Mouse (Mus musculus) limb, embryonic 14.5 days (tissue): ENCODE results near the gene Igfn1. TPM values are rescaled to one million over a fixed set of nuclear protein-coding genes. Genes with fewer than 3 reads are reported as not detected.
A peak's percentile ranks its signal among the peaks of the same experiment; 100 is the strongest.

Experiments
- ATAC-seq: fragments of 200-750 bp; cut with Nextera tagmentation; 2 replicates; pipeline ENCODE4 v1.8.0; 2017; ENCODE audit warnings: low read depth, moderate number of reproducible peaks, moderate TSS enrichment; ENCODE audit not compliant: low FRiP score
- DNase-seq: peaks from one replicate; pipeline ENCODE4 v3.0.0-alpha.2; 2015; ENCODE audit warnings: low spot score
- H3K27ac ChIP-seq: fragments of 300-500 bp; sonication (generic); replicated peaks from 2 replicates; pipeline ENCODE4 v1.5.1; 2014; ENCODE audit warnings: low read depth, mild to moderate bottlenecking, low read length, moderate library complexity, mixed read lengths
- H3K27me3 ChIP-seq: fragments of 300-500 bp; sonication (generic); 2 replicates; pipeline ENCODE4 v1.6.1; 2014; ENCODE audit warnings: low read length, mixed read lengths; ENCODE audit not compliant: control insufficient read depth, insufficient read depth
- H3K36me3 ChIP-seq: fragments of 300-500 bp; sonication (generic); 2 replicates; pipeline ENCODE4 v1.6.1; 2014; ENCODE audit warnings: mild to moderate bottlenecking, low read length, moderate library complexity, mixed read lengths; ENCODE audit not compliant: control insufficient read depth, insufficient read depth
- H3K4me1 ChIP-seq: fragments of 300-500 bp; sonication (generic); 2 replicates; pipeline ENCODE4 v1.6.1; 2014; ENCODE audit warnings: antibody characterized with exemption, low read length, mixed read lengths; ENCODE audit not compliant: control insufficient read depth, insufficient read depth
- H3K4me2 ChIP-seq: fragments of 300-500 bp; sonication (generic); replicated peaks from 2 replicates; pipeline ENCODE4 v1.6.1; 2014; ENCODE audit warnings: low read depth, mild to moderate bottlenecking, low read length, moderate library complexity; ENCODE audit not compliant: severe bottlenecking
- H3K4me3 ChIP-seq: fragments of 300-500 bp; sonication (generic); replicated peaks from 2 replicates; pipeline ENCODE4 v1.5.1; 2014; ENCODE audit warnings: low read length
- H3K9ac ChIP-seq: fragments of 300-500 bp; sonication (generic); 2 replicates; pipeline ENCODE4 v1.6.1; 2014; ENCODE audit warnings: mild to moderate bottlenecking, low read depth, low read length, moderate library complexity; ENCODE audit not compliant: severe bottlenecking
- H3K9me3 ChIP-seq: fragments of 300-500 bp; sonication (generic); 2 replicates; pipeline ENCODE4 v1.6.1; 2016; ENCODE audit warnings: low read length; ENCODE audit not compliant: control insufficient read depth
- POLR2A ChIP-seq: fragments of 200-500 bp; IDR thresholded peaks from 2 replicates; pipeline ENCODE4 v1.8.0; 2012; ENCODE audit warnings: inconsistent platforms, mild to moderate bottlenecking, moderate library complexity, borderline replicate concordance; ENCODE audit not compliant: insufficient read depth, insufficient read length; ENCODE audit errors: extremely low read depth
- WGBS: fragments of 180-500 bp; shearing (Covaris S2); extraction: QIAGEN DNeasy Blood & Tissue Kit; methylation state at CpG from one replicate; pipeline ENCODE4 v1.1.7; 2014; 5-methylcytosine and 5-hydroxymethylcytosine counted together
- polyA plus RNA-seq, 2 experiments: library from polyadenylated mRNA; depleted of rRNA in 1 of 2; stranded (reverse) in 1 of 2; unstranded in 1 of 2; fragments of >200 nt; fragmentation: Nextera tagmentation in 1 of 2; extraction: Ambion mirVana in 1 of 2; gene quantifications; 2 replicates each; pipeline versions ENCODE4 v1.2.1 to v1.2.3; 2012 to 2014

The Igfn1 gene
- polyA plus RNA-seq (2012; rRNA removed): 0.69 and 0.74 TPM in 2 replicates
- 0.14 and 0.28 TPM in 2 replicates for polyA plus RNA-seq (2014; fragmentation: Nextera tagmentation; extraction: Ambion mirVana)

DNA sequence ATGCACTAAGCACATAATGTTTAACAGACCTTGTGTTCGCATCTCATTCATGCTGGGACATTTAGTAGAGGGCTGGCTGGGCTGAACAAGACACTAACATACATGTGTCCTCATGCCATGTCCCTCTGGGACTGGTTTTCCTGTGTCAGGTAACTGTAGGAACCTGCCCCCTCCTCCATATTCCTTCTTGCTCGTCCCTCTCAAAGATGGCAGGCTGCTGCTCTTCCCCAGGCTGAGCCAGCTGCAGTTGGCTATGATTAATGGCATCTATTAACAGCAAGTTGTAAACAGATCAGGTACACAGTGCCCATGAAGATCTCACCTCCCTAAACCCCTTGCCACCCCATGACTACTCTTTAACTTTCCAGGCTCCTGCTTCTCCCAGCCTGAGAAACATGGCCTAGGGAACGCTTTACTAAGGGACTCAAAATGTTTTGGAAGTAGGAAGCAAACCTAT is at the start of gene Igfn1:
Igfn1 (minus strand) TSS at position 51 of the 457 bp plus-strand sequence.
- Histone ChIP-seq H3K4me1 (peaks cover 4% of the 10 kb centered on the region; the same call in 1 of the 2 replicates), H3K4me3 (no peak within 1 kb of the TSS), H3K4me2 (peak within 1 kb of the TSS; percentile 61; the same call in 1 of the 2 replicates), H3K27ac (no peak within 1 kb of the TSS), H3K9me3 (no peaks in the 10 kb centered on the region), H3K36me3 (no peaks in the 10 kb centered on the region), H3K9ac (no peak within 1 kb of the TSS), H3K27me3 (0 out of 2 replicates have a peak, but pooled peaks cover 4% of the 10 kb centered on the region)
- 63% methylated on average over 3 of the region's 3 CpGs for WGBS
- no peak for TF ChIP-seq POLR2A
- DNase-seq: no peak
- no peak for ATAC-seq

DNA sequence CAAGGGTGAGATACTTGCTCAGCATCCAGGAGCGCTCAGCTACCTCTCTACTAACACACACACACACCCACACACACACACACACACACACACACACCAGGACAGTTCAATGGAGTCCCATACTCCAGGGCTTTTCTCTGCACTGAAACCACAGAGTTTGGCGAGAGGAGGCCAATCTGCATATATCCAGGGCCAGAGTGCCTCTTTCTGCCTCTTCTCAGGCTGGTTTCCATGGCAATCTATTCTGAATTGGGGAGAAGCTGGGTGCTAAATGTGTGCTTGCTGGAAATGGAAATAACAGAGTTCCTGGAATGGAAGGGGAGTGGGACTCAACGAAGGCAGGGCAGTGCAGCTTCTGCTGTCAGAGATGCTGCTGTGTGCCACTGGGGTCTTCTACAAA is 49.6 kb upstream of the Igfn1 start:
- Histone ChIP-seq H3K9ac (no peak overlapping the region), H3K27ac (no peak overlapping the region), H3K4me2 (no peak overlapping the region), H3K4me3 (no peak overlapping the region), H3K9me3 (no peaks in the 10 kb centered on the region), H3K4me1 (peaks cover 1% of the 10 kb centered on the region; the same call in 1 of the 2 replicates), H3K36me3 (no peaks in the 10 kb centered on the region), H3K27me3 (peaks cover 10% of the 10 kb centered on the region)
- 76% methylated on average over 3 of the region's 3 CpGs for WGBS
- no peak for TF ChIP-seq POLR2A
- DNase-seq: no peak
- ATAC-seq: no peak

DNA sequence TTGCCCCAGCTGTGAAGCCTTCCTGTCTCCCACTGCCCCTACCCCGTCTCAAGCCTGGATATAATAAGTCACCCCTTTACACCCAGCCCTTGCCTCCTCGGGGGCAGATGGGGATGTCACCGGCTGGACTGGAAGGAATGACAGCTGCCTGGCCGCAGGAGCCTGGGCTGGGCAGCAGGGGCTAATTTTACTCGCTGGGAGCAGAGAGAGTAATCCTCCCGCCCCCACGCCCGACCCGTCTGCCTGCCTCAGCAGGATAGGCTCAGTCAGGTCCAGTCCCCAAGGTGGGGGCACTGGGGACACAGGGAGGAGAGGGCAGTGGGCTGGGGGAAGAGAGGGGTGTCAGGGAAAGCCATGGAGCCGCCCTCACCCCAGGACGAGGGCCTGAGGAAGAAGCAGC is 46.4 kb upstream of the Igfn1 start, which contains the start of gene Cacna1s:
Cacna1s (plus strand) TSS at position 204 of the 400 bp plus-strand sequence.
- Histone ChIP-seq H3K27me3 (peaks cover 33% of the 10 kb centered on the region), H3K9me3 (no peaks in the 10 kb centered on the region), H3K27ac (no peak within 1 kb of the TSS), H3K36me3 (no peaks in the 10 kb centered on the region), H3K9ac (no peak within 1 kb of the TSS), H3K4me2 (no peak within 1 kb of the TSS), H3K4me1 (peaks cover 4% of the 10 kb centered on the region; the same call in 1 of the 2 replicates), H3K4me3 (no peak within 1 kb of the TSS)
- ATAC-seq (peak; percentile 53), DNase-seq (no peak)
- WGBS: 35% methylated on average over 11 of the region's 11 CpGs
- no peak for TF ChIP-seq POLR2A

DNA sequence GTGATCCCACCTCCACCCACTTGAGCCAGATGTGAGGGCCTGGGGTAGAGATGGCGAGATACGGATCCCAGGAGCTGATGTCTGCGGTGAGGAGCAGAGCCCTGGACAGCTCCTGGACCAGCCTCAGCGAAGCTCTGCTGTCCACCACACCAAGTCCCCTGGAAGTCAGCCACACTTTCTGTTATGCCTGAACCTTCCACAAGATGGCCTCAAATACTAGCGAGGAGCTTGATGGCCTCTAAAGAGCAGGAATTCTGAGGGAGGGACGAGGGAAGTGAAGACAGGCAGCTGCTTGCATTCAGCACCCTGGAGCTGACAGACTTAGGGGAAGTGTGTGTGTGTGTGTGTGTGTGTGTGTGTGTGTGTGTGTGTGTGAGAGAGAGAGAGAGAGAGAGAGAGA is 45.3 kb upstream of the Igfn1 start:
- 0% methylated on average over 6 of the region's 6 CpGs for WGBS
- H3K4me3 ChIP-seq: peak overlapping the region; percentile 33
- no peaks in the 10 kb centered on the region for H3K9me3 ChIP-seq
- peak overlapping the region; percentile 50 for H3K4me2 ChIP-seq
- DNase-seq: peak; percentile 91
- TF ChIP-seq POLR2A: no peak
- H3K9ac ChIP-seq: peak overlapping the region; percentile 1; the same call in 1 of the 2 replicates
- H3K27me3 ChIP-seq: peaks cover 33% of the 10 kb centered on the region
- peak; percentile 86 for ATAC-seq
- H3K36me3 ChIP-seq: no peaks in the 10 kb centered on the region
- H3K4me1 ChIP-seq: peaks cover 4% of the 10 kb centered on the region; the same call in 1 of the 2 replicates
- H3K27ac ChIP-seq: no peak overlapping the region

DNA sequence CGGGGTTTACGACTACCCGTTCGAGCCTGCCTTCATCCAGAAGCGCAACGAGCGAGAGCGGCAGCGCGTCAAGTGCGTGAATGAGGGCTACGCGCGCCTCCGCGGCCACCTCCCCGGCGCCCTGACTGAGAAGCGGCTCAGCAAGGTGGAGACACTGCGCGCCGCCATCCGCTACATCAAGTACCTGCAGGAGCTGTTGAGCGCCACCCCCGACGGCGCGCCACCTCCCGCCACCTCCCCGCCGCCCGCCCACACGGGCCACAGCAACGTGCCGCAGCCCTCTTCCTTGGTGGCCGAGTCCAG is 44.8 kb upstream of the Igfn1 start:
- Histone ChIP-seq H3K27ac (no peak overlapping the region), H3K4me3 (peak overlapping the region; percentile 33), H3K9me3 (no peaks in the 10 kb centered on the region), H3K9ac (peak overlapping the region; percentile 1; the same call in 1 of the 2 replicates), H3K27me3 (peaks cover 33% of the 10 kb centered on the region), H3K4me1 (peaks cover 4% of the 10 kb centered on the region; the same call in 1 of the 2 replicates), H3K36me3 (no peaks in the 10 kb centered on the region), H3K4me2 (peak overlapping the region; percentile 50)
- TF ChIP-seq POLR2A: no peak
- DNase-seq (no peak), ATAC-seq (peak; percentile 10; the same call in 1 of the 2 replicates)
- under 1% methylated on average over 31 of the region's 36 CpGs for WGBS
